In the genomic region with DNA sequence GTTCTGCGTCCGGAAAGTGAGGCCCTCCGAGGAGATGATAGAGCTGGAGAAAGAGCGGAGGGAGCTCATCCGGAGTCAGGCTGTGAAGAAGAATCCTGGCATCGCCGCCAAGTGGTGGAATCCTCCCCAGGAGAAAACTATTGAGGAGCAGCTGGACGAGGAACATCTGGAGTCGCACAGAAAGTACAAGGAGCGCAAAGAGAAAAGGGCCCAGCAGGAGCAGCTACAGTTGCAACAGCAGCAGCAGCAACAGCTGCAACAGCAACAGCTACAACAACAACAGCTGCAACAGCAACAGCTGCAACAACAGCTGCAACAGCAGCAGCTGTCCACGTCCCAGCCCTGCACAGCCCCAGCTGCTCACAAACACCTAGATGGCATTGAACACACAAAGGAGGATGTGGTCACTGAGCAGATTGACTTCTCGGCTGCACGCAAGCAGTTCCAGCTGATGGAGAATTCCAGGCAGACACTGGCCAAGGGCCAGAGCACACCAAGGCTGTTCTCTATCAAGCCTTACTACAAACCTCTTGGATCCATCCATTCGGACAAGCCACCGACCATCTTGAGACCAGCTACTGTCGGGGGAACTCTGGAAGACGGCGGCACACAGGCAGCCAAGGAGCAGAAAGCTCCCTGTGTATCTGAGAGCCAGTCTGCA, we compare ENCODE assay signal across 11 mouse cellular contexts.
DNase-seq lines count a peak whose midpoint lies in the region; ATAC-seq lines count a peak whose summit lies in the region.
"Had no signal": no experiment of that assay in that cellular context is flagged by ENCODE, and none has a peak within 500 bp of the region (broad histone marks: within the 10 kb centered on the region; RNA-seq: fewer than 3 reads in every experiment).

No protein-coding gene starts in this region.

- H3K9ac ChIP-seq in lung, embryonic 16.5 days (ENCODE audit: low read length): no peak overlapping the region
- H3K9ac ChIP-seq in forebrain, embryonic 13.5 days: no peak overlapping the region
- H3K9ac ChIP-seq: liver, embryonic 12.5 days; midbrain, embryonic 12.5 days; neural tube, embryonic 12.5 days had no signal

- H3K4me3 ChIP-seq in lung, embryonic 16.5 days (ENCODE audit: low read length): no peak overlapping the region
- H3K4me3 ChIP-seq in forebrain, embryonic 13.5 days: no peak overlapping the region
- H3K4me3 ChIP-seq: liver, embryonic 12.5 days; midbrain, embryonic 12.5 days; neural tube, embryonic 12.5 days had no signal

- peak; percentile 87 for ATAC-seq in lung, embryonic 16.5 days (ENCODE audit: low read depth)
- no peak for ATAC-seq in forebrain, embryonic 13.5 days
- ATAC-seq: liver, embryonic 12.5 days had no signal

- peaks cover 26% of the 10 kb centered on the region for H3K4me1 ChIP-seq in lung, embryonic 16.5 days (replicated peaks; ENCODE audit: control insufficient read depth, insufficient read depth, low read length)
- H3K4me1 ChIP-seq in forebrain, embryonic 13.5 days: 0 out of 2 replicates have a peak, but pooled peaks cover 7% of the 10 kb centered on the region
- H3K4me1 ChIP-seq: liver, embryonic 12.5 days had no signal

- H3K9me3 ChIP-seq in lung, embryonic 16.5 days (ENCODE audit: control insufficient read depth, low read length): no peaks in the 10 kb centered on the region
- no peaks in the 10 kb centered on the region for H3K9me3 ChIP-seq in forebrain, embryonic 13.5 days (replicated peaks)
- H3K9me3 ChIP-seq: liver, embryonic 12.5 days; midbrain, embryonic 12.5 days; neural tube, embryonic 12.5 days had no signal

- H3K27me3 ChIP-seq in lung, embryonic 16.5 days (ENCODE audit: control insufficient read depth, insufficient read depth, low read depth, low read length): no peaks in the 10 kb centered on the region
- no peaks in the 10 kb centered on the region for H3K27me3 ChIP-seq in forebrain, embryonic 13.5 days
- H3K27me3 ChIP-seq: liver, embryonic 12.5 days; neural tube, embryonic 12.5 days had no signal

- peak overlapping the region; percentile 55 for H3K27ac ChIP-seq in lung, embryonic 16.5 days (ENCODE audit: low read length)
- H3K27ac ChIP-seq in forebrain, embryonic 13.5 days: no peak overlapping the region
- H3K27ac ChIP-seq: liver, embryonic 12.5 days; midbrain, embryonic 12.5 days; neural tube, embryonic 12.5 days had no signal

- peaks cover 45% of the 10 kb centered on the region for H3K36me3 ChIP-seq in lung, embryonic 16.5 days (ENCODE audit: control insufficient read depth, insufficient read depth, low read length)
- H3K36me3 ChIP-seq in forebrain, embryonic 13.5 days (ENCODE audit: poor library complexity, severe bottlenecking): peaks cover 24% of the 10 kb centered on the region

- peak; percentile 65 to 67 for DNase-seq in heart, adult 9 months (ENCODE audit: low spot score in 2 of 2)
- DNase-seq in heart, adult 8-10 months (ENCODE audit: low spot score): no peak
- DNase-seq in urinary bladder, postnatal 4 days (ENCODE audit: low spot score in 2 of 2): peak; percentile 62 to 68
- DNase-seq in urinary bladder, adult 18-20 months (ENCODE audit: low spot score in 2 of 2): no peak
- DNase-seq in layer of hippocampus, adult 8-10 months (ENCODE audit: low spot score in 2 of 2): no peak
- DNase-seq: cerebellum, adult 8-10 months had no signal

- 49% methylated on average over 18 of the region's 18 CpGs for WGBS in lung, embryonic 16.5 days
- 87% methylated on average over 18 of the region's 18 CpGs for WGBS in forebrain, embryonic 13.5 days

- no peak overlapping the region for H3K4me2 ChIP-seq in lung, embryonic 16.5 days (ENCODE audit: low read depth, low read length)
- no peak overlapping the region for H3K4me2 ChIP-seq in forebrain, embryonic 13.5 days
- H3K4me2 ChIP-seq: liver, embryonic 12.5 days; midbrain, embryonic 12.5 days; neural tube, embryonic 12.5 days had no signal

Comparison
In these comparisons a context has a peak if more than half of its experiments do, and no peak if none do; other contexts are left out.
1. DNase-seq: peak in heart, adult 9 months (2 of 2) and urinary bladder, postnatal 4 days (2 of 2); none in heart, adult 8-10 months (single experiment), urinary bladder, adult 18-20 months (0 of 2) and layer of hippocampus, adult 8-10 months (0 of 2).